Mouse (Mus musculus) CH12.LX (cell line): ENCODE measurements around the gene Rptor. TPM values are rescaled to one million over a fixed set of nuclear protein-coding genes. Genes with fewer than 3 reads are reported as not detected.

Experiments
- DNase-seq: peaks from one replicate; pipeline ENCODE4 v3.0.0-alpha.2; 2013; ENCODE audit errors: extremely low read depth
- H3K27ac ChIP-seq: 2 replicates; pipeline ENCODE4 v1.5.1; 2012; ENCODE audit warnings: low read depth, mild to moderate bottlenecking, control low read depth, moderate library complexity; ENCODE audit not compliant: insufficient read depth
- H3K27me3 ChIP-seq: replicated peaks from 2 replicates; pipeline ENCODE3; 2012; ENCODE audit warnings: inconsistent platforms
- H3K36me3 ChIP-seq, 2 experiments: replicated peaks in 1 of 2; 2 replicates each; pipeline versions ENCODE3 to v1.6.1; 2012; ENCODE audit warnings: inconsistent platforms in 1 of 2, low read length in 1 of 2, mild to moderate bottlenecking in 1 of 2, mixed read lengths in 1 of 2, moderate library complexity in 1 of 2; ENCODE audit not compliant: control insufficient read depth in 1 of 2, insufficient read depth in 1 of 2
- H3K4me1 ChIP-seq, 2 experiments: 2 replicates each; pipeline ENCODE4 v1.6.1; 2012; ENCODE audit warnings: inconsistent platforms in 1 of 2, moderate library complexity in 1 of 2; ENCODE audit not compliant: insufficient read depth in 2 of 2, control insufficient read depth in 1 of 2
- H3K4me2 ChIP-seq: 2 replicates; pipeline ENCODE4 v1.6.1; 2012; ENCODE audit warnings: low read depth, mild to moderate bottlenecking, control low read depth; ENCODE audit not compliant: poor library complexity, insufficient read depth, severe bottlenecking
- H3K4me3 ChIP-seq, 3 experiments: fragments of 150-350 bp in 1 of 3; sonication (generic) in 1 of 3; replicated peaks in 1 of 3; 2 replicates each; pipeline versions ENCODE3 to v1.5.1; 2011 to 2012; ENCODE audit warnings: low read depth in 2 of 3, low read length in 2 of 3, mild to moderate bottlenecking in 2 of 3, moderate library complexity in 2 of 3, control low read depth in 1 of 3, improper control_type of control experiment in 1 of 3, inconsistent platforms in 1 of 3, mixed read lengths in 1 of 3; ENCODE audit not compliant: poor library complexity in 1 of 3
- H3K79me2 ChIP-seq: replicated peaks from 2 replicates; pipeline ENCODE4 v1.6.1; 2012; ENCODE audit warnings: mild to moderate bottlenecking, moderate library complexity; ENCODE audit not compliant: control insufficient read depth, poor library complexity, insufficient read depth, severe bottlenecking; ENCODE audit errors: extremely low read depth
- H3K9ac ChIP-seq: 2 replicates; pipeline ENCODE4 v1.6.1; 2012; ENCODE audit warnings: low read depth, mild to moderate bottlenecking, control low read depth, moderate library complexity; ENCODE audit not compliant: insufficient read depth
- H3K9me3 ChIP-seq: replicated peaks from 2 replicates; pipeline ENCODE3; 2012; ENCODE audit warnings: low read length, inconsistent platforms, mixed read lengths
- BHLHE40 ChIP-seq: IDR thresholded peaks from 2 replicates; pipeline ENCODE4 v1.6.1; 2011; ENCODE audit warnings: mild to moderate bottlenecking, low read depth, low read length, improper control_type of control experiment
- CHD1 ChIP-seq: IDR thresholded peaks from 2 replicates; pipeline ENCODE4 v1.6.1; 2012; ENCODE audit warnings: low read depth, low read length, improper control_type of control experiment, inconsistent platforms
- CHD2 ChIP-seq: IDR thresholded peaks from 2 replicates; pipeline ENCODE4 v1.6.1; 2011; ENCODE audit warnings: low read length, improper control_type of control experiment
- CTCF ChIP-seq, 2 experiments: IDR thresholded peaks in 1 of 2; conservative IDR thresholded peaks in 1 of 2; 2 replicates each; pipeline ENCODE4 v1.5.1; 2011 to 2012; ENCODE audit warnings: low read depth in 2 of 2, low read length in 2 of 2, improper control_type of control experiment in 1 of 2, inconsistent platforms in 1 of 2, mild to moderate bottlenecking in 1 of 2, moderate library complexity in 1 of 2
- E2F4 ChIP-seq: IDR thresholded peaks from 2 replicates; pipeline ENCODE4 v1.6.1; 2011; ENCODE audit warnings: low read depth, low read length, improper control_type of control experiment; ENCODE audit not compliant: insufficient replicate concordance
- ELF1 ChIP-seq: IDR thresholded peaks from 2 replicates; pipeline ENCODE4 v1.6.1; 2014; ENCODE audit warnings: low read depth, mild to moderate bottlenecking, inconsistent platforms, low read length, improper control_type of control experiment
- GABPA ChIP-seq: IDR thresholded peaks from 2 replicates; pipeline ENCODE4 v1.6.1; 2012; ENCODE audit warnings: low read depth, low read length, improper control_type of control experiment, inconsistent platforms; ENCODE audit not compliant: insufficient replicate concordance
- JUND ChIP-seq: conservative IDR thresholded peaks from 2 replicates; pipeline ENCODE4 v1.6.1; 2011; ENCODE audit warnings: low read depth, low read length, improper control_type of control experiment
- KAT2A ChIP-seq: IDR thresholded peaks from 2 replicates; pipeline ENCODE4 v1.6.1; 2012; ENCODE audit warnings: low read length, improper control_type of control experiment, inconsistent platforms; ENCODE audit not compliant: insufficient replicate concordance
- MAFK ChIP-seq: IDR thresholded peaks from 2 replicates; pipeline ENCODE4 v1.6.1; 2011; ENCODE audit warnings: low read length, improper control_type of control experiment; ENCODE audit not compliant: insufficient replicate concordance
- MAX ChIP-seq: IDR thresholded peaks from 2 replicates; pipeline ENCODE4 v1.6.1; 2011; ENCODE audit warnings: low read length, improper control_type of control experiment
- MAZ ChIP-seq: IDR thresholded peaks from 2 replicates; pipeline ENCODE4 v1.6.1; 2012; ENCODE audit warnings: low read depth, mild to moderate bottlenecking, inconsistent platforms, low read length, improper control_type of control experiment, moderate library complexity
- MXI1 ChIP-seq: IDR thresholded peaks from 2 replicates; pipeline ENCODE4 v1.6.1; 2011; ENCODE audit warnings: mild to moderate bottlenecking, low read depth, low read length, improper control_type of control experiment
- NELFE ChIP-seq: IDR thresholded peaks from 2 replicates; pipeline ENCODE4 v1.6.1; 2011; ENCODE audit warnings: low read depth, low read length, improper control_type of control experiment
- NRF1 ChIP-seq: IDR thresholded peaks from 2 replicates; pipeline ENCODE4 v1.6.1; 2014; ENCODE audit warnings: low read depth, mild to moderate bottlenecking, inconsistent platforms, low read length, improper control_type of control experiment, moderate library complexity
- POLR2AphosphoS2 ChIP-seq: IDR thresholded peaks from 2 replicates; pipeline ENCODE4 v1.6.1; 2011; ENCODE audit warnings: low read depth, low read length, improper control_type of control experiment
- RAD21 ChIP-seq: IDR thresholded peaks from 2 replicates; pipeline ENCODE4 v1.6.1; 2011; ENCODE audit warnings: low read depth, mild to moderate bottlenecking, low read length, improper control_type of control experiment, moderate library complexity
- TBP ChIP-seq: conservative IDR thresholded peaks from 2 replicates; pipeline ENCODE4 v1.6.1; 2011; ENCODE audit warnings: low read depth, low read length, improper control_type of control experiment
- TCF12 ChIP-seq: IDR thresholded peaks from 2 replicates; pipeline ENCODE4 v1.6.1; 2014; ENCODE audit warnings: low read depth, mild to moderate bottlenecking, inconsistent platforms, low read length, improper control_type of control experiment
- UBTF ChIP-seq: IDR thresholded peaks from 2 replicates; pipeline ENCODE4 v1.6.1; 2012; ENCODE audit warnings: low read depth, mild to moderate bottlenecking, inconsistent platforms, low read length, improper control_type of control experiment, moderate library complexity
- USF1 ChIP-seq: IDR thresholded peaks from 2 replicates; pipeline ENCODE4 v1.6.1; 2014; ENCODE audit warnings: low read depth, mild to moderate bottlenecking, inconsistent platforms, low read length, improper control_type of control experiment
- USF2 ChIP-seq: conservative IDR thresholded peaks from 2 replicates; pipeline ENCODE4 v1.6.1; 2011; ENCODE audit warnings: low read depth, low read length, improper control_type of control experiment
- ZKSCAN1 ChIP-seq: IDR thresholded peaks from 2 replicates; pipeline ENCODE4 v1.6.1; 2012; ENCODE audit warnings: low read depth, inconsistent platforms, low read length, improper control_type of control experiment, borderline replicate concordance
- ZMIZ1 ChIP-seq: IDR thresholded peaks from 2 replicates; pipeline ENCODE4 v1.6.1; 2012; ENCODE audit warnings: low read depth, mild to moderate bottlenecking, inconsistent platforms, low read length, improper control_type of control experiment
- dilution Hi-C: fragments of 300-500 bp; cut with MboI; formaldehyde crosslinking; loops from 2 replicates; pipeline ENCODE4 v1.14.3; 2020; ENCODE audit warnings: low sequenced_read_pairs; ENCODE audit not compliant: extremely low pct_unique_long_range_greater_than_20kb, extremely low pct_ligation_motif_present
- in situ Hi-C: fragments of 300-500 bp; cut with MboI; formaldehyde crosslinking; loops from 3 replicates; pipeline ENCODE4 v1.14.3; 2019; ENCODE audit warnings: low sequenced_read_pairs, low pct_ligation_motif_present, low pct_unique_long_range_greater_than_20kb, mixed read lengths
- polyA plus RNA-seq: library from polyadenylated mRNA; unstranded; fragments of >175 nt; gene quantifications from 2 replicates; pipeline ENCODE4 v1.2.1, GENCODE M21; 2012; ENCODE audit warnings: low read depth; ENCODE audit not compliant: insufficient read length
- total RNA-seq, 2 experiments: library from RNA; depleted of rRNA; stranded (reverse); fragments of 300-350 nt in 1 of 2; fragments of >200 nt in 1 of 2; gene quantifications; 2 replicates each; pipeline ENCODE4 v1.2.3; 2012 to 2014

Gene Rptor
- total and polyA plus RNA-seq, 3 experiments = 10.3 to 33.1 (median 26.7) TPM

GRCm38 (mm10) chr11:119863421-119863821, 260.7 kb downstream of the Rptor start (continued):
- TF ChIP-seq POLR2AphosphoS2 (peak; percentile 64; the same call in 1 of the 2 replicates), ZMIZ1 (peak; percentile 55; the same call in 1 of the 2 replicates), MXI1 (peak; percentile 99), NELFE (peak; percentile 66), E2F4 (no peak), ZKSCAN1 (no peak), JUND (peak; percentile 67), NRF1 (0 out of 2 replicates have a peak, but pooled peaks have one; percentile 29), USF1 (peak; percentile 57), MAFK (no peak), KAT2A (no peak), RAD21 (no peak; the same call in 1 of the 2 replicates), TBP (0 out of 2 replicates have a peak, but pooled peaks have one; percentile 42), TCF12 (peak; percentile 67; the same call in 1 of the 2 replicates), ELF1 (peak; percentile 79), MAX (peak; percentile 100), MAZ (peak; percentile 92), CHD1 (no peak)

- H3K4me3 ChIP-seq = no peak overlapping the region
- no peaks in the 10 kb centered on the region for H3K9me3 ChIP-seq
- DNase-seq = no peak
- dilution Hi-C loops (no loop called here), in situ Hi-C loops (no loop called here)
- H3K27me3 ChIP-seq = no peaks in the 10 kb centered on the region
- no peak overlapping the region for H3K27ac ChIP-seq
- no peaks in the 10 kb centered on the region for H3K79me2 ChIP-seq
- no peak for TF ChIP-seq MAFK
- TF ChIP-seq CHD2 = no peak
- no peak for TF ChIP-seq ZKSCAN1
- no peak for TF ChIP-seq BHLHE40
- no peak for TF ChIP-seq RAD21
- TF ChIP-seq NRF1 = no peak
- no peak for TF ChIP-seq E2F4
- TF ChIP-seq TBP = no peak
- TF ChIP-seq UBTF = no peak
- TF ChIP-seq GABPA = no peak
- no peak for TF ChIP-seq NELFE
- no peak for TF ChIP-seq USF2
- TF ChIP-seq MXI1 = no peak
- TF ChIP-seq ZMIZ1 = no peak
- no peak for TF ChIP-seq CTCF (conservative IDR thresholded peaks at IDR 0.05 in 1 of 2, IDR thresholded peaks at IDR 0.05 in 1 of 2; ENCODE audit: low read depth in 2 of 2, low read length in 2 of 2)
- no peak overlapping the region for H3K9ac ChIP-seq
- no peak overlapping the region for H3K4me2 ChIP-seq
- peaks cover 35 to 82% of the 10 kb centered on the region in 2 experiments for H3K36me3 ChIP-seq
- H3K4me1 ChIP-seq = peaks cover 20 to 49% of the 10 kb centered on the region in 2 experiments
Observed at GRCm38 (mm10) chr11:119866837-119867236, 264.1 kb downstream of the Rptor start.
